Mouse (Mus musculus) heart, embryonic 13.5 days (tissue): Measurements from ENCODE around the gene Mettl16. TPM values are rescaled to one million over a fixed set of nuclear protein-coding genes. Genes with fewer than 3 reads are reported as not detected.
A peak's percentile ranks its signal among the peaks of the same experiment; 100 is the strongest.

Experiments
- ATAC-seq: fragments of 200-750 bp; cut with Nextera tagmentation; 2 replicates; pipeline ENCODE4 v1.8.0; 2017; ENCODE audit warnings: moderate TSS enrichment; ENCODE audit not compliant: insufficient number of reproducible peaks, low FRiP score, low TSS enrichment; ENCODE audit errors: extremely low read depth
- H3K27ac ChIP-seq: fragments of 300-500 bp; sonication (generic); replicated peaks from 2 replicates; pipeline ENCODE4 v1.5.1; 2015; ENCODE audit warnings: moderate library complexity, mild to moderate bottlenecking, inconsistent platforms
- H3K27me3 ChIP-seq: fragments of 300-500 bp; sonication (generic); replicated peaks from 2 replicates; pipeline ENCODE4 v1.6.1; 2015; ENCODE audit warnings: mild to moderate bottlenecking, inconsistent platforms
- H3K36me3 ChIP-seq: fragments of 300-500 bp; sonication (generic); 2 replicates; pipeline ENCODE4 v1.6.1; 2015; ENCODE audit warnings: mild to moderate bottlenecking, inconsistent platforms
- H3K4me1 ChIP-seq: fragments of 300-500 bp; sonication (generic); 2 replicates; pipeline ENCODE4 v1.6.1; 2015; ENCODE audit warnings: inconsistent platforms
- H3K4me2 ChIP-seq: fragments of 300-500 bp; sonication (generic); 2 replicates; pipeline ENCODE4 v1.6.1; 2015; ENCODE audit warnings: inconsistent platforms, mild to moderate bottlenecking, moderate library complexity
- H3K4me3 ChIP-seq: fragments of 300-500 bp; sonication (generic); 2 replicates; pipeline ENCODE4 v1.5.1; 2015; ENCODE audit warnings: moderate library complexity, mild to moderate bottlenecking, inconsistent platforms
- H3K9ac ChIP-seq: fragments of 300-500 bp; sonication (generic); 2 replicates; pipeline ENCODE4 v1.6.1; 2015; ENCODE audit warnings: inconsistent platforms, mild to moderate bottlenecking, moderate library complexity
- H3K9me3 ChIP-seq: fragments of 300-500 bp; sonication (generic); 2 replicates; pipeline ENCODE4 v1.6.1; 2016; ENCODE audit warnings: inconsistent platforms
- WGBS: fragments of 180-500 bp; shearing (Covaris S2); methylation state at CpG from one replicate; pipeline ENCODE4 v1.1.7; 2015; ENCODE audit warnings: mixed read lengths; 5-methylcytosine and 5-hydroxymethylcytosine counted together
- polyA plus RNA-seq: library from polyadenylated mRNA; unstranded; fragments of >200 nt; fragmentation: Nextera tagmentation; extraction: Ambion mirVana; gene quantifications from 2 replicates; pipeline ENCODE4 v1.2.1, GENCODE M21; 2015

Mettl16 gene
- polyA plus RNA-seq, 1 experiment from 2014 or later: 29.2 TPM

DNA sequence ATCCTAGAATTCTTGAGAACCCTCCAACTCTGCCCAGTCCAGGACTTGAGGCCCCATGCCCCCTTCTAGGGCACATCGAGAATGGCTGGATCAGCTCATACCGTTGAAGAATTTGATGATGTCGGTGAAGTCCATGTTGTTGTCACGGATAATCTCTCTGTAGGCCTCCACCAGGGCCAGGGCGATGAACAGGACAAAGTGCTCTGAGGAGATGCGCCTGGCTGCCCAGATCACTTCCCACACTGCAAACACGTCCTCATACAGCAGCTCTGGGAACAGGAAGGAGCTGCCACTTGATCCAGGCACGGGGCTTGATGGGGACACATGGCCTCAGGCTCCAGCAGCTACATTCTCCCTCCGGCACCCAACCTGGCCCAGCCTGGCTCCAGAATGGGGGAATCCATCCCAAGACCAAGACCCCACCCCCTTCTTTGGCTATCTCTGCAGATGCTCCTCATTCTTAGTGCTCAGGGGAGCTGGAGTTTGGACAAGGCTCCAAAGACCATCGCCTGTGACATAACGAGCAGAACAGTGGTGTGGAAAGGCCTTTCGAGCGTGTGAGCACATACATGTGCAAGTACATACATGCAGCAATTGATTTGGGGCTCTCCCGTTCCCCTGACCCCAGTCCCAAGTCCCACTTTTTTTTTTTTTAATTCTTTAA is 80.5 kb downstream of the Mettl16 start:
- WGBS: 70% methylated on average over 14 of the region's 14 CpGs
- Histone ChIP-seq H3K27me3 (no peaks in the 10 kb centered on the region), H3K4me3 (no peak overlapping the region), H3K27ac (no peak overlapping the region), H3K36me3 (peaks cover 29% of the 10 kb centered on the region), H3K4me1 (peaks cover 21% of the 10 kb centered on the region), H3K9me3 (no peaks in the 10 kb centered on the region), H3K9ac (no peak overlapping the region), H3K4me2 (no peak overlapping the region)
- ATAC-seq: no peak

DNA sequence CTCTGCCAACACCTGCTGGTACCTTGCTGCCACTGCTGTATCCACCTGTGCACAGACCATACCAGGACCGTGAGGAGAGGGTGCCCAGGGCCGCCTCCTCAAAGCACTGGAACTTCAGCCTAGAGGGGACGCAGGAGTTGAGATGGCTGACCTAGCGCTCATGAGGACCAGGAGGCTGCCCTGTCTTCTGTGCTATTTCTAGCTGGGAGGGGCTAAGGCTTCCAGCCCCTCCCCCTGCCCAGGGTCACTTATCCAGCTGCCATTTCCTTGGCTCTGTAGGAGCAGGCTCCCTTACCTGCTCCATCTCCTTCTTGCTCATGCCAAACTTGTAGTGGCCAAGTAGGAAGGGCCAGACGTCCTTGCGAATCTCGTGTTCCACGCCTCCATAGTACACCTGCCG is 87.1 kb downstream of the Mettl16 start:
- no peak for ATAC-seq
- Histone ChIP-seq H3K36me3 (peaks cover 18% of the 10 kb centered on the region), H3K4me3 (no peak overlapping the region), H3K9me3 (no peaks in the 10 kb centered on the region), H3K27ac (no peak overlapping the region), H3K4me1 (peaks cover 15% of the 10 kb centered on the region), H3K4me2 (no peak overlapping the region), H3K9ac (0 out of 2 replicates have a peak overlapping the region, but pooled peaks have one; percentile 14), H3K27me3 (no peaks in the 10 kb centered on the region)
- WGBS: 70% methylated on average over 9 of the region's 9 CpGs

DNA sequence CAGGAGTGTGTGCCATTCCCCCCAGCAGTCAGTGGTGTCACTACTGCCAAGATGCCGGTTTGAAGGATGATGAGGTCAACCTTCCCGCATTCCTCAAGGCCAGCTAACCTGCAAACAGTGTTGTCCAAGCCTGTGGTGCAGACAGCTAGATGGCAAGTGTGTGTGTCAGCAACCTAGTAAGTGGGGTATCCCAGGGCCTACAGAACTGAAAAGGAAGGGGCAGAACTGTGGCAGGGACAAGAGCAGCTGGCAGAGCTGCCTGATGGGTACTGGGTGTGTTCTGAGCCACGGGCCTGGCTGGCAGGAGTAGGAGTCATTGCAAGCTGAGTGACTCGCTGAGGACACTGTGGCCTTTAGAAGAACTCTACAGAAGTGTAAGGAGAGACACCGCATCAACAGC is 91.5 kb downstream of the Mettl16 start:
- Histone ChIP-seq H3K4me3 (no peak overlapping the region), H3K36me3 (peaks cover 8% of the 10 kb centered on the region; the same call in 1 of the 2 replicates), H3K4me1 (peaks cover 37% of the 10 kb centered on the region), H3K9me3 (no peaks in the 10 kb centered on the region), H3K27me3 (no peaks in the 10 kb centered on the region), H3K4me2 (no peak overlapping the region), H3K27ac (no peak overlapping the region), H3K9ac (no peak overlapping the region)
- WGBS: 61% methylated on average over 5 of the region's 5 CpGs
- no peak for ATAC-seq

DNA sequence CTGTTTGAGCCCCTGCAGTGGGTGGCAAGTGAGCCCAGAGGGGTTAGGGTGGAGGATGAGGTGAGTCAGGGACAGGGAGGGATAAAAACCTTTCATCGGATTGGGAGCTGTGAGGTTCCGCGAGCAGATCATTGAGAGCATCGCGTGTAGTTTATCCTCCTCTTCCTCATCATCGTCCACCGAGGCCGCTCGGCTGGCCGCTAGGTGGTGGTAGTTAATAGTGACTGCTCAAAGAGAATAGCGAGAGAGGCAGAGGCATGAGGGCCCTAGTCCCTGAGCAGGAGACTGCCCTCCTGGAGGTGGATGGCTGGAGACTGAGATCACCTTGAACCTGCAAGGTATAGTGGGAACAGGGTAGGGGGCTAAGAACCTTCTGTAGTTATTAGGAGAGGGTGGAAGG is 92.8 kb downstream of the Mettl16 start:
- no peak overlapping the region for H3K4me3 ChIP-seq
- WGBS: 14% methylated on average over 11 of the region's 11 CpGs
- peak overlapping the region; percentile 39; the same call in 1 of the 2 replicates for H3K9ac ChIP-seq
- H3K27ac ChIP-seq: 0 out of 2 replicates have a peak overlapping the region, but pooled peaks have one; percentile 10
- no peaks in the 10 kb centered on the region for H3K27me3 ChIP-seq
- H3K4me2 ChIP-seq: peak overlapping the region; percentile 37
- no peaks in the 10 kb centered on the region for H3K9me3 ChIP-seq
- peaks cover 18% of the 10 kb centered on the region for H3K36me3 ChIP-seq
- H3K4me1 ChIP-seq: peaks cover 31% of the 10 kb centered on the region
- ATAC-seq: no peak

DNA sequence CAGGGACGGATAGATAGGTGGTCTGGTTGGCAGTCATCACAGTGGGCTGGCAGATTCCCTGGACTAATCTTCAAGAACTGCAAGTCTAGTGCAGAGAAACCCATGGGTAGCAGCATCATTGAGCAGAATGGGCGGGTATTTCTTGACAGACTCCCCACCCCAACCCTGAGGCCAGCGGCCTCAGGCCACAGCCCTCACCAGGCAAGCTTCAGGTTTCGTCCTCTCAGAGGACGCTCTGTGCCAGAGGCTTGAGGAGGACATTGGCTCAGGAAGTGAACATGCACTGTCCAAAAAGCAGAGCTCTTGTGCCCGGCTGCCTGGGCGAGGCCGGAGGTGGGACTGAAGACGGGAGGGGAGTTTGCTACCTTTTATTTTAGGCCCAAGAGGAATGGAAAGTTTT is 93.8 kb downstream of the Mettl16 start:
- Histone ChIP-seq H3K4me3 (no peak overlapping the region), H3K9ac (peak overlapping the region; percentile 45; the same call in 1 of the 2 replicates), H3K27me3 (no peaks in the 10 kb centered on the region), H3K27ac (no peak overlapping the region), H3K4me2 (no peak overlapping the region), H3K36me3 (peaks cover 18% of the 10 kb centered on the region), H3K9me3 (no peaks in the 10 kb centered on the region), H3K4me1 (peaks cover 31% of the 10 kb centered on the region)
- 74% methylated on average over 9 of the region's 9 CpGs for WGBS
- no peak for ATAC-seq

DNA sequence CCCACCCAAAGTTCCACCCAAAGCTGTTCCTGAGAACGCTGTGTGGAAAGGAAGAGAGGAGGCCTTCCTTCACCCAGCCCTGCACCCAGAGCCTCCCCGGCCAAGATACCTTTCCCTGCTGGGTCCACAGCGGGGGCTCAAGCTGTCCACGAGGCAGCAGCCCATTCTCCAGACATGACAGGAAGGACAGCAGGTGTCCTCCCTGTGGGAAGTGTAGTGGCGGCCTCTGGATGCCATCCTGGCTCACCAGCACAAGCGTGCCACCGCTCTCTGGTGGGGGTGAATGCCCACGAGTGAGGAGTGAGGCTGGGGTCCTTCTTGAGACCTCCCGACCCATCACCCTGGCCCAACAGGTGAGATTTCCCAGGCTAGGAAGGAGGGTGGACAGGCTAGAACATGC is 94.6 kb downstream of the Mettl16 start:
- peaks cover 31% of the 10 kb centered on the region for H3K4me1 ChIP-seq
- no peak overlapping the region for H3K4me2 ChIP-seq
- peaks cover 16% of the 10 kb centered on the region for H3K36me3 ChIP-seq
- H3K4me3 ChIP-seq: no peak overlapping the region
- H3K27me3 ChIP-seq: no peaks in the 10 kb centered on the region
- no peaks in the 10 kb centered on the region for H3K9me3 ChIP-seq
- no peak for ATAC-seq
- H3K27ac ChIP-seq: no peak overlapping the region
- WGBS: 80% methylated on average over 9 of the region's 9 CpGs
- H3K9ac ChIP-seq: no peak overlapping the region

DNA sequence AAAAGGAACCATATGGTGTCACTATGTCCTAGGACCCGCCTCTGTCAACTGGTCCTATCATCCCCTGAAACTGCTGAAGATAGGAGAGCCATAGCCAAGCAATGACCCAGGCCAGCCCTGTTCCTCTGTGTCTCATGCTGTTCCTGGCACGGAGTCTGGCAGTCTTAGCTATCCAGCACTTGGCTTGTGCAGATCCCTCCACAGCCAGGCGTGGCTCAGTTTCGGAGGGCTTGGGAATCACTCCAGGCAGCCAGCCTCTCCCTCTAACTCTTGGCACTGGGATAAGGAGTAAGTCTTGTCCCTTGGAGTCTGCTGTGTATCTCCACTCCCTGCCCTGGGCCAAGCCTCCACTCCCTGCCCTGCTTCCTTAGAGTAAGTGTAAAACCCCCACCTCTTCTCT is 96.0 kb downstream of the Mettl16 start:
- no peak for ATAC-seq
- Histone ChIP-seq H3K4me2 (no peak overlapping the region), H3K4me3 (no peak overlapping the region), H3K27me3 (no peaks in the 10 kb centered on the region), H3K27ac (no peak overlapping the region), H3K9me3 (no peaks in the 10 kb centered on the region), H3K9ac (no peak overlapping the region), H3K36me3 (peaks cover 16% of the 10 kb centered on the region), H3K4me1 (peaks cover 43% of the 10 kb centered on the region)
- 70% methylated on average over 4 of the region's 4 CpGs for WGBS

DNA sequence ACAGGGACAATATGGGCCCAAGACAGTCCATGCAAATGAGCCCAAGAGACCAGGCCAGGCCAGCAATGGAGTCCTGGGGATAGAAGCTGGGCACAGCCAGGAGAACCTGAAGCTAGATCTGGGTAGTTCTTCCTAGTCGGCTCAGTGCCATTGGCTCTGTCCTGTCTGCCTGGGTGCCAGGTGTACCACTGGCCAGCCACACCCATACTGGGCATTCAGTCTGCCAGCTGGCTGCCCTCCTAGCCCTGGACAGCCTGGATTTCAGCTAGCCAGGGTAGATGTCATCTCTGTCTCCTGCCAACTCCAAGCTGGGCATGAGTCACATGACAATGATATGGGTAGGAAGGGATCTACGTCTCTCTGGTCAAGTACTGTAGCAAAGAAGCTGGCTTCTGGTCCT is 96.6 kb downstream of the Mettl16 start:
- H3K27me3 ChIP-seq: no peaks in the 10 kb centered on the region
- H3K27ac ChIP-seq: no peak overlapping the region
- no peak for ATAC-seq
- H3K36me3 ChIP-seq: peaks cover 16% of the 10 kb centered on the region
- no peaks in the 10 kb centered on the region for H3K9me3 ChIP-seq
- no peak overlapping the region for H3K9ac ChIP-seq
- H3K4me3 ChIP-seq: no peak overlapping the region
- WGBS: 83% methylated on average over 2 of the region's 2 CpGs
- H3K4me2 ChIP-seq: no peak overlapping the region
- peaks cover 45% of the 10 kb centered on the region for H3K4me1 ChIP-seq

DNA sequence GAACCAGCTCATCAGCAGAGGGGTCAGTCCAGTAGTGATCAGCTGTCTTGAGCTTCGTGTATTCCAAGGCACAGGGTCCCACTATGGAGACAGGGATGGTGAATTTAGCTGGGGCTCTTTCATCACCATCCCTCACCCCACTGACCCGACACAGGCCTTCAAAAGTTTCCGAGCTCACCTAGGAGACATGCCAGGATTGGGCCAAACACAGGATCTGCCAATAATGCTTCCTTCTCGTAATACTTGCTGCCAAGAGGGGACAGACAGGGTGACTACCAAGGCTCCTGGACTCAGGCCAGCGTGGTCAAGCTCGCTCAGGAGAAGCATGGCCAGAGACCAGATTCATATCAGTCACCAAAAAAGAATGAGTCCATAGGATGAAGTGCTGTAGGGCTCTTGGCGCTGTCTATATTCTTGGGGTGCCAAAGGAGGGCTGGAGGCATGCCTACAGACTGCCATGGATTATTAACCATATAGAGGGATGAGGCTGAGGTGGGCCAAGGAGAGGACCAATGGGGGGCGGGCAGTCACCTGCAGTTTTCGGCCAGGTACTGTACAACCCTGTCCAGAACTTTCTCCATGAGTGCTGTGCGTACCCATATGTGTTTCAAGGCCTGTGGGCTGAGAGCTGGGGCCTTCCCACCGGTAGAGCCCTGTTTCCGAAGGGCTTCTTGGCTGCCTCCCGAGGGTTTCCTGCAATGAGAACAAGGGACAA is 97.6 kb downstream of the Mettl16 start:
- peaks cover 42% of the 10 kb centered on the region for H3K4me1 ChIP-seq
- 81% methylated on average over 13 of the region's 13 CpGs for WGBS
- no peak overlapping the region for H3K4me2 ChIP-seq
- no peak overlapping the region for H3K27ac ChIP-seq
- H3K4me3 ChIP-seq: no peak overlapping the region
- no peak overlapping the region for H3K9ac ChIP-seq
- no peak for ATAC-seq
- H3K9me3 ChIP-seq: no peaks in the 10 kb centered on the region
- peaks cover 16% of the 10 kb centered on the region for H3K36me3 ChIP-seq
- no peaks in the 10 kb centered on the region for H3K27me3 ChIP-seq

DNA sequence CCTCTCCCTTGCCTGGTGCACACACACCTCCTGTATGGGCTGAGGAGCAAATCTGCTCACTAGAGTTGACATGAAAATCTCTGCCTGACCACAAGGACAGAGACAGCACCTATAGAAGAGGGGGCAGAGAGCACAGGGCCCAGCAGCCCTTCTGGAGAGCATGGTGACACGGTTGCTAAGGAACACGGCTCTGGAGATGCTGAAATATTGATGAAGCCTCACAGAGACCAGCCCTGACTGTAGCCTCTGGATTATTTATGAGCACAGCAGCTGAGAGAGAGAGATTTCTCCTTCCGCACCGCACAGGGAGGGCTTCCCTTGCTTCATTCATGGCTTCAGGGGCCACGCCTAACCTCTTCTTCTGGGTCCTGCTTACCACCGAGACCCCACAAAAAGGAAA is 99.0 kb downstream of the Mettl16 start:
- peaks cover 31% of the 10 kb centered on the region for H3K4me1 ChIP-seq
- no peaks in the 10 kb centered on the region for H3K27me3 ChIP-seq
- H3K9ac ChIP-seq: no peak overlapping the region
- 73% methylated on average over 6 of the region's 6 CpGs for WGBS
- no peak overlapping the region for H3K4me3 ChIP-seq
- H3K9me3 ChIP-seq: no peaks in the 10 kb centered on the region
- ATAC-seq: no peak
- H3K36me3 ChIP-seq: peaks cover 16% of the 10 kb centered on the region
- no peak overlapping the region for H3K27ac ChIP-seq
- H3K4me2 ChIP-seq: no peak overlapping the region

DNA sequence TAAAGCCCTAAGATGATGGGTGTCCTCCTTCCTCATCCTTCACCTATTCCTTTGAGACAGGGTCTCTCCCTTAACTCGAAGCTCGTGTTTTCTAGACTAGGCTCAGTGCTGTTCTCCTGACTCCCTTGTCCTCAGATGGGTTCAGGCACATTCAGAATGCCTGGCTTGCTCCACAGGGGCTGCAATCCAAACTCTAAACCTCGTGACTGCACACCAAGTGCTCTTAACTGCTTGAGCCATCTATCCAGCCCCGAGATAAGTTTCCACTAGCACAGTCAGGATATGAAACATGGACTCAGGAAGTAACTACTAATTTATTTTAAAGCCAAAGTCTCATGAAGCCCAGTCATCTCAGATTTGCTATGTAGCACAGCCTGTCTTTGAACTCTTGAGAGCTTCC is 99.9 kb downstream of the Mettl16 start:
- 68% methylated on average over 4 of the region's 4 CpGs for WGBS
- Histone ChIP-seq H3K4me3 (no peak overlapping the region), H3K4me1 (peaks cover 36% of the 10 kb centered on the region), H3K27ac (no peak overlapping the region), H3K9me3 (no peaks in the 10 kb centered on the region), H3K4me2 (no peak overlapping the region), H3K36me3 (peaks cover 10% of the 10 kb centered on the region), H3K27me3 (no peaks in the 10 kb centered on the region), H3K9ac (0 out of 2 replicates have a peak overlapping the region, but pooled peaks have one; percentile 5)
- ATAC-seq: no peak
